Mouse (Mus musculus) CH12.LX (cell line): ENCODE measurements around the gene Odam. TPM values are rescaled to one million over a fixed set of nuclear protein-coding genes. Genes with fewer than 3 reads are reported as not detected.

Experiments used
- DNase-seq: peaks from one replicate; pipeline ENCODE4 v3.0.0-alpha.2; 2013; ENCODE audit errors: extremely low read depth
- H3K27ac ChIP-seq: 2 replicates; pipeline ENCODE4 v1.5.1; 2012; ENCODE audit warnings: low read depth, mild to moderate bottlenecking, control low read depth, moderate library complexity; ENCODE audit not compliant: insufficient read depth
- H3K27me3 ChIP-seq: replicated peaks from 2 replicates; pipeline ENCODE3; 2012; ENCODE audit warnings: inconsistent platforms
- H3K36me3 ChIP-seq, 2 experiments: replicated peaks in 1 of 2; 2 replicates each; pipeline versions ENCODE3 to v1.6.1; 2012; ENCODE audit warnings: inconsistent platforms in 1 of 2, low read length in 1 of 2, mild to moderate bottlenecking in 1 of 2, mixed read lengths in 1 of 2, moderate library complexity in 1 of 2; ENCODE audit not compliant: control insufficient read depth in 1 of 2, insufficient read depth in 1 of 2
- H3K4me1 ChIP-seq, 2 experiments: 2 replicates each; pipeline ENCODE4 v1.6.1; 2012; ENCODE audit warnings: inconsistent platforms in 1 of 2, moderate library complexity in 1 of 2; ENCODE audit not compliant: insufficient read depth in 2 of 2, control insufficient read depth in 1 of 2
- H3K4me2 ChIP-seq: 2 replicates; pipeline ENCODE4 v1.6.1; 2012; ENCODE audit warnings: low read depth, mild to moderate bottlenecking, control low read depth; ENCODE audit not compliant: poor library complexity, insufficient read depth, severe bottlenecking
- H3K4me3 ChIP-seq, 3 experiments: fragments of 150-350 bp in 1 of 3; sonication (generic) in 1 of 3; replicated peaks in 1 of 3; 2 replicates each; pipeline versions ENCODE3 to v1.5.1; 2011 to 2012; ENCODE audit warnings: low read depth in 2 of 3, low read length in 2 of 3, mild to moderate bottlenecking in 2 of 3, moderate library complexity in 2 of 3, control low read depth in 1 of 3, improper control_type of control experiment in 1 of 3, inconsistent platforms in 1 of 3, mixed read lengths in 1 of 3; ENCODE audit not compliant: poor library complexity in 1 of 3
- H3K79me2 ChIP-seq: replicated peaks from 2 replicates; pipeline ENCODE4 v1.6.1; 2012; ENCODE audit warnings: mild to moderate bottlenecking, moderate library complexity; ENCODE audit not compliant: control insufficient read depth, poor library complexity, insufficient read depth, severe bottlenecking; ENCODE audit errors: extremely low read depth
- H3K9ac ChIP-seq: 2 replicates; pipeline ENCODE4 v1.6.1; 2012; ENCODE audit warnings: low read depth, mild to moderate bottlenecking, control low read depth, moderate library complexity; ENCODE audit not compliant: insufficient read depth
- H3K9me3 ChIP-seq: replicated peaks from 2 replicates; pipeline ENCODE3; 2012; ENCODE audit warnings: low read length, inconsistent platforms, mixed read lengths
- BHLHE40 ChIP-seq: IDR thresholded peaks from 2 replicates; pipeline ENCODE4 v1.6.1; 2011; ENCODE audit warnings: mild to moderate bottlenecking, low read depth, low read length, improper control_type of control experiment
- CHD1 ChIP-seq: IDR thresholded peaks from 2 replicates; pipeline ENCODE4 v1.6.1; 2012; ENCODE audit warnings: low read depth, low read length, improper control_type of control experiment, inconsistent platforms
- CTCF ChIP-seq, 2 experiments: IDR thresholded peaks in 1 of 2; conservative IDR thresholded peaks in 1 of 2; 2 replicates each; pipeline ENCODE4 v1.5.1; 2011 to 2012; ENCODE audit warnings: low read depth in 2 of 2, low read length in 2 of 2, improper control_type of control experiment in 1 of 2, inconsistent platforms in 1 of 2, mild to moderate bottlenecking in 1 of 2, moderate library complexity in 1 of 2
- ELF1 ChIP-seq: IDR thresholded peaks from 2 replicates; pipeline ENCODE4 v1.6.1; 2014; ENCODE audit warnings: low read depth, mild to moderate bottlenecking, inconsistent platforms, low read length, improper control_type of control experiment
- EP300 ChIP-seq: IDR thresholded peaks from 2 replicates; pipeline ENCODE4 v1.6.1; 2011; ENCODE audit warnings: low read length, improper control_type of control experiment
- ETS1 ChIP-seq: conservative IDR thresholded peaks from 2 replicates; pipeline ENCODE4 v1.6.1; 2012; ENCODE audit warnings: low read depth, mild to moderate bottlenecking, inconsistent platforms, low read length, improper control_type of control experiment, moderate library complexity
- HCFC1 ChIP-seq: IDR thresholded peaks from 2 replicates; pipeline ENCODE4 v1.6.1; 2012; ENCODE audit warnings: low read depth, mild to moderate bottlenecking, inconsistent platforms, low read length, improper control_type of control experiment
- IRF4 ChIP-seq: IDR thresholded peaks from 2 replicates; pipeline ENCODE4 v1.6.1; 2014; ENCODE audit warnings: low read depth, mild to moderate bottlenecking, inconsistent platforms, low read length, improper control_type of control experiment
- JUN ChIP-seq: IDR thresholded peaks from 2 replicates; pipeline ENCODE4 v1.6.1; 2011; ENCODE audit warnings: low read depth, mild to moderate bottlenecking, low read length, improper control_type of control experiment, moderate library complexity; ENCODE audit not compliant: insufficient read depth
- JUND ChIP-seq: conservative IDR thresholded peaks from 2 replicates; pipeline ENCODE4 v1.6.1; 2011; ENCODE audit warnings: low read depth, low read length, improper control_type of control experiment
- MAFK ChIP-seq: IDR thresholded peaks from 2 replicates; pipeline ENCODE4 v1.6.1; 2011; ENCODE audit warnings: low read length, improper control_type of control experiment; ENCODE audit not compliant: insufficient replicate concordance
- MAZ ChIP-seq: IDR thresholded peaks from 2 replicates; pipeline ENCODE4 v1.6.1; 2012; ENCODE audit warnings: low read depth, mild to moderate bottlenecking, inconsistent platforms, low read length, improper control_type of control experiment, moderate library complexity
- MEF2A ChIP-seq: IDR thresholded peaks from 2 replicates; pipeline ENCODE4 v1.6.1; 2014; ENCODE audit warnings: low read depth, mild to moderate bottlenecking, inconsistent platforms, low read length, improper control_type of control experiment, borderline replicate concordance
- MYC ChIP-seq: IDR thresholded peaks from 2 replicates; pipeline ENCODE4 v1.6.1; 2011; ENCODE audit warnings: low read depth, mild to moderate bottlenecking, improper control_type of control experiment, low read length
- NELFE ChIP-seq: IDR thresholded peaks from 2 replicates; pipeline ENCODE4 v1.6.1; 2011; ENCODE audit warnings: low read depth, low read length, improper control_type of control experiment
- POLR2A ChIP-seq: IDR thresholded peaks from 2 replicates; pipeline ENCODE4 v1.6.1; 2011; ENCODE audit warnings: low read depth, mild to moderate bottlenecking, improper control_type of control experiment, low read length
- POLR2AphosphoS2 ChIP-seq: IDR thresholded peaks from 2 replicates; pipeline ENCODE4 v1.6.1; 2011; ENCODE audit warnings: low read depth, low read length, improper control_type of control experiment
- RAD21 ChIP-seq: IDR thresholded peaks from 2 replicates; pipeline ENCODE4 v1.6.1; 2011; ENCODE audit warnings: low read depth, mild to moderate bottlenecking, low read length, improper control_type of control experiment, moderate library complexity
- SIN3A ChIP-seq: IDR thresholded peaks from 2 replicates; pipeline ENCODE4 v1.6.1; 2012; ENCODE audit warnings: low read length, improper control_type of control experiment, inconsistent platforms
- TBP ChIP-seq: conservative IDR thresholded peaks from 2 replicates; pipeline ENCODE4 v1.6.1; 2011; ENCODE audit warnings: low read depth, low read length, improper control_type of control experiment
- TCF12 ChIP-seq: IDR thresholded peaks from 2 replicates; pipeline ENCODE4 v1.6.1; 2014; ENCODE audit warnings: low read depth, mild to moderate bottlenecking, inconsistent platforms, low read length, improper control_type of control experiment
- ZKSCAN1 ChIP-seq: IDR thresholded peaks from 2 replicates; pipeline ENCODE4 v1.6.1; 2012; ENCODE audit warnings: low read depth, inconsistent platforms, low read length, improper control_type of control experiment, borderline replicate concordance
- dilution Hi-C: fragments of 300-500 bp; cut with MboI; formaldehyde crosslinking; loops from 2 replicates; pipeline ENCODE4 v1.14.3; 2020; ENCODE audit warnings: low sequenced_read_pairs; ENCODE audit not compliant: extremely low pct_unique_long_range_greater_than_20kb, extremely low pct_ligation_motif_present
- in situ Hi-C: fragments of 300-500 bp; cut with MboI; formaldehyde crosslinking; loops from 3 replicates; pipeline ENCODE4 v1.14.3; 2019; ENCODE audit warnings: low sequenced_read_pairs, low pct_ligation_motif_present, low pct_unique_long_range_greater_than_20kb, mixed read lengths
- polyA plus RNA-seq: library from polyadenylated mRNA; unstranded; fragments of >175 nt; gene quantifications from 2 replicates; pipeline ENCODE4 v1.2.1, GENCODE M21; 2012; ENCODE audit warnings: low read depth; ENCODE audit not compliant: insufficient read length
- total RNA-seq, 2 experiments: library from RNA; depleted of rRNA; stranded (reverse); fragments of 300-350 nt in 1 of 2; fragments of >200 nt in 1 of 2; gene quantifications; 2 replicates each; pipeline ENCODE4 v1.2.3; 2012 to 2014

The Odam gene
- total and polyA plus RNA-seq, 3 experiments, result not detected

- peak within 1 kb of the TSS; percentile 21; the same call in 1 of the 2 replicates for H3K4me2 ChIP-seq
- peak within 1 kb of the TSS; percentile 63; the same call in 1 of the 2 replicates for H3K9ac ChIP-seq
- H3K9me3 ChIP-seq, result no peaks in the 10 kb centered on the region
- in situ Hi-C loops, result no loop called here
- H3K36me3 ChIP-seq, result peaks cover 6% of the 10 kb centered on the region in 2 experiments
- dilution Hi-C loops, result no loop called here
- H3K27me3 ChIP-seq, result no peaks in the 10 kb centered on the region
- no peak within 1 kb of the TSS for H3K27ac ChIP-seq
- peak within 1 kb of the TSS; percentile 28 to 59 (median 51) for H3K4me3 ChIP-seq
- H3K4me1 ChIP-seq, result peaks cover 3 to 27% of the 10 kb centered on the region in 2 experiments; a peak in 3 of 4 replicates
- 0 out of 2 replicates have a peak, but pooled peaks cover 3% of the 10 kb centered on the region for H3K79me2 ChIP-seq
- TF ChIP-seq EP300, result peak; percentile 82
- TF ChIP-seq RAD21, result no peak
- 0 out of 2 replicates have a peak, but pooled peaks have one; percentile 34 for TF ChIP-seq HCFC1
- peak; percentile 45; the same call in 1 of the 2 replicates for TF ChIP-seq SIN3A
- TF ChIP-seq JUN, result peak; percentile 82
- TF ChIP-seq MAFK, result peak; percentile 83
- peak; percentile 79; the same call in 1 of the 2 replicates for TF ChIP-seq JUND
- peak; percentile 77 for TF ChIP-seq TBP
- 0 out of 2 replicates have a peak, but pooled peaks have one; percentile 42 for TF ChIP-seq ELF1
- TF ChIP-seq POLR2AphosphoS2, result no peak
- no peak for TF ChIP-seq MYC
- peak; percentile 93 for TF ChIP-seq BHLHE40
- TF ChIP-seq MAZ, result no peak
- peak; percentile 97 for TF ChIP-seq ETS1
- peak; percentile 91 for TF ChIP-seq TCF12
- peak; percentile 70; the same call in 1 of the 2 replicates for TF ChIP-seq CHD1
- TF ChIP-seq IRF4, result peak; percentile 90
- TF ChIP-seq MEF2A, result peak; percentile 85
- TF ChIP-seq POLR2A, result peak; percentile 24; the same call in 1 of the 2 replicates
- TF ChIP-seq, all 38 proteins: peak for 15
- peak; percentile 66 for DNase-seq
Measured at GRCm38 (mm10) chr5:87925372-87925771, 40.5 kb downstream of the Odam start, which contains the start of gene Csn3. Csn3 (plus strand) TSS chr5:87925579.

GRCm38 (mm10) chr5:87931603-87932002 is 46.8 kb downstream of the Odam start:
- Histone ChIP-seq H3K4me3 (no peak overlapping the region), H3K36me3 (peaks cover 6 to 10% of the 10 kb centered on the region in 2 experiments), H3K4me1 (0 out of 4 replicates have a peak, but pooled peaks cover 0 to 3% of the 10 kb centered on the region in 2 experiments), H3K79me2 (0 out of 2 replicates have a peak, but pooled peaks cover 3% of the 10 kb centered on the region), H3K27ac (no peak overlapping the region), H3K9me3 (no peaks in the 10 kb centered on the region), H3K27me3 (no peaks in the 10 kb centered on the region), H3K9ac (no peak overlapping the region), H3K4me2 (no peak overlapping the region)
- dilution Hi-C loops (no loop called here), in situ Hi-C loops (no loop called here)
- DNase-seq, result no peak
- TF ChIP-seq CTCF (conservative IDR thresholded peaks at IDR 0.05 in 1 of 2, IDR thresholded peaks at IDR 0.05 in 1 of 2; ENCODE audit: low read depth in 2 of 2, low read length in 2 of 2) (no peak), NELFE (no peak), ETS1 (no peak), ZKSCAN1 (no peak)
